Mouse (Mus musculus) intestine, embryonic 15.5 days (tissue): ENCODE measurements around the gene Otulin. TPM values are rescaled to one million over a fixed set of nuclear protein-coding genes. Genes with fewer than 3 reads are reported as not detected.

Experiments
- ATAC-seq: fragments of 200-750 bp; cut with Nextera tagmentation; 2 replicates; pipeline ENCODE4 v1.8.0; 2017; ENCODE audit warnings: moderate TSS enrichment, moderate library complexity
- H3K27ac ChIP-seq: fragments of 300-500 bp; sonication (generic); 2 replicates; pipeline ENCODE4 v1.5.1; 2015; ENCODE audit warnings: mild to moderate bottlenecking, inconsistent platforms
- H3K27me3 ChIP-seq: fragments of 300-500 bp; sonication (generic); replicated peaks from 2 replicates; pipeline ENCODE4 v1.6.1; 2015; ENCODE audit warnings: inconsistent platforms
- H3K36me3 ChIP-seq: fragments of 300-500 bp; sonication (generic); 2 replicates; pipeline ENCODE4 v1.6.1; 2015; ENCODE audit warnings: inconsistent platforms
- H3K4me1 ChIP-seq: fragments of 300-500 bp; sonication (generic); replicated peaks from 2 replicates; pipeline ENCODE4 v1.6.1; 2015; ENCODE audit warnings: inconsistent platforms
- H3K4me2 ChIP-seq: fragments of 300-500 bp; sonication (generic); replicated peaks from 2 replicates; pipeline ENCODE4 v1.6.1; 2015; ENCODE audit warnings: mild to moderate bottlenecking, inconsistent platforms
- H3K4me3 ChIP-seq: fragments of 300-500 bp; sonication (generic); replicated peaks from 2 replicates; pipeline ENCODE4 v1.5.1; 2015; ENCODE audit warnings: inconsistent platforms
- H3K9ac ChIP-seq: fragments of 300-500 bp; sonication (generic); 2 replicates; pipeline ENCODE4 v1.6.1; 2015; ENCODE audit warnings: inconsistent platforms
- H3K9me3 ChIP-seq: fragments of 300-500 bp; sonication (generic); 2 replicates; pipeline ENCODE4 v1.6.1; 2016; ENCODE audit warnings: inconsistent platforms
- WGBS: fragments of 180-500 bp; shearing (Covaris S2); methylation state at CpG from one replicate; pipeline ENCODE4 v1.1.7; 2015; 5-methylcytosine and 5-hydroxymethylcytosine counted together
- polyA plus RNA-seq: library from polyadenylated mRNA; unstranded; fragments of >200 nt; fragmentation: Nextera tagmentation; extraction: Ambion mirVana; gene quantifications from 2 replicates; pipeline ENCODE4 v1.2.1, GENCODE M21; 2015

Otulin gene
- polyA plus RNA-seq, 1 experiment from 2014 or later: 31.3 TPM

DNA sequence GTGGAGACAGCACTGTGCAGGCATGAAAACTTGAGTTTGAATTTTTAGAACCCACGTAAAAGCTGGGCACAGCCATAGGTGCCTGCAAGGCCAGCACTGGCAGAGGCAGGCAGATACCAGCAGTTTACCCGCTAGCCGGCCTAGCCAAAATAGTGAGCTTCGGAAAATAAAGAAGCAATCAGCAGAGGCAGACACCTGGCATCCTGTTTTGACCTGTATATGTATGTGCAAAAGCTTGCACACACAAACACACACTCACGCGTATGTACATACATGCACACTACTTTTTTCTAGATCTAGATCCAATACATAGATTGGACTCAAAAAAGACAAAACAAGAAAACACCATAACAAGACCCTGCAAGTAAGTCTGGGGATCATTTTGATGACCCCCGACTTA is 38.1 kb upstream of the Otulin start:
- 91% methylated on average over 7 of the region's 7 CpGs for WGBS
- no peaks in the 10 kb centered on the region for H3K9me3 ChIP-seq
- no peaks in the 10 kb centered on the region for H3K36me3 ChIP-seq
- no peaks in the 10 kb centered on the region for H3K27me3 ChIP-seq
- H3K4me3 ChIP-seq: no peak overlapping the region
- H3K27ac ChIP-seq: no peak overlapping the region
- no peak overlapping the region for H3K4me2 ChIP-seq
- 0 out of 2 replicates have a peak, but pooled peaks cover 4% of the 10 kb centered on the region for H3K4me1 ChIP-seq
- no peak for ATAC-seq
- H3K9ac ChIP-seq: no peak overlapping the region

DNA sequence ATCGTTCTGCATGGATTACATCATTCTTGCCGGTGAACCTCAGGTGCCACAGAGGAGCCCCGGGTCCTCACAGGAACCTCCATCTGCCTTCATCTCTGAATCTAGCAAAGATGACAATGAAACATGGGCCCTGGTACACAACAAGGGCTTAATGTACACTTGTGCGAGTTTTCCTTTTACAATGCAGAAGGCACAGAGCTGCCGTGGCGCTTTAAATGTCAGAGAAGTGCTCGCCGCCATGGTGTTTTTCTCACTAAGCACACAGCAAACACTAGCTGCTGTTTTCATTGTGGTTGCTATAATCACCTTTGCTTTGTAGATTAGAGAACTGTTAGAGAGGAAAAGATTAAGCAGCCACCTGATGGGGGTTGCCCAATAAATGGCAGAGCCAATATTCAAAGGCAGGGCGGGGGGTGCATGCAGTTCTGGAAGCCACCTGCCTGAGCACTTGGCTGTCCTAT is 37.5 kb upstream of the Otulin start:
- Histone ChIP-seq H3K27me3 (no peaks in the 10 kb centered on the region), H3K9ac (no peak overlapping the region), H3K27ac (no peak overlapping the region), H3K4me2 (no peak overlapping the region), H3K4me3 (no peak overlapping the region), H3K4me1 (0 out of 2 replicates have a peak, but pooled peaks cover 4% of the 10 kb centered on the region), H3K9me3 (no peaks in the 10 kb centered on the region), H3K36me3 (no peaks in the 10 kb centered on the region)
- no peak for ATAC-seq
- WGBS: 73% methylated on average over 9 of the region's 9 CpGs

DNA sequence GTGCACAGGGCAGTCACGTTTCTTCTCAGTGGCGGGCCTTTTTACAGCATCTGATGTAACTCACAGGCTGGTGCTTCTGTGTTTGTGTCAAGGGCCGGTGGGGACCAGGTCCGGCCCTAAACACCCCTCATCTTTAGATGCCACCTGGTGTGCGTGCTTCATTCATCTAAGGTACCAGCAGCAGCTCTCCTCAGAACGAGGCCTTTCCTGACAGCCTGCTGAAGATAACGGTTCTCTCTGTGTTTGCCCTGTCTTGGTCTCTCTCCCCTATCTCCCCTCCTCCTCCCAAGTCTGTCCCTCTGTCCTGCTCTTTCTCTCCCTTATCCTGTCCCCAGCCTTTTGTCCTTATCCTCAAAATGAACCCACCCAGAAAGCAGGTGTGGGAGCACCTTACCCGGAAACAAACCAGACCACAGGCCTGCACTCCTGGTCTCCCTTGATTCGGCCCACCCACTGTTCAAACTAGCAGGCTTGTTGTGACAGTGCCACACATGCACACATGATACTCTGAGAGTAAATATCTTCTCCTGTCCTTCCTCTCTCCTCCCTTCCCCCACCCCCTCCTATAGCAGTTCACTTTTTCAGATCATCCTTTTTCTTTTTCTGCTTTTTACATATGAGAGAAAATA is 36.5 kb upstream of the Otulin start:
- H3K9me3 ChIP-seq: no peaks in the 10 kb centered on the region
- WGBS: 68% methylated on average over 9 of the region's 9 CpGs
- H3K4me2 ChIP-seq: no peak overlapping the region
- 0 out of 2 replicates have a peak, but pooled peaks cover 4% of the 10 kb centered on the region for H3K4me1 ChIP-seq
- no peak overlapping the region for H3K4me3 ChIP-seq
- no peak overlapping the region for H3K27ac ChIP-seq
- H3K27me3 ChIP-seq: no peaks in the 10 kb centered on the region
- no peak for ATAC-seq
- H3K9ac ChIP-seq: no peak overlapping the region
- H3K36me3 ChIP-seq: no peaks in the 10 kb centered on the region

DNA sequence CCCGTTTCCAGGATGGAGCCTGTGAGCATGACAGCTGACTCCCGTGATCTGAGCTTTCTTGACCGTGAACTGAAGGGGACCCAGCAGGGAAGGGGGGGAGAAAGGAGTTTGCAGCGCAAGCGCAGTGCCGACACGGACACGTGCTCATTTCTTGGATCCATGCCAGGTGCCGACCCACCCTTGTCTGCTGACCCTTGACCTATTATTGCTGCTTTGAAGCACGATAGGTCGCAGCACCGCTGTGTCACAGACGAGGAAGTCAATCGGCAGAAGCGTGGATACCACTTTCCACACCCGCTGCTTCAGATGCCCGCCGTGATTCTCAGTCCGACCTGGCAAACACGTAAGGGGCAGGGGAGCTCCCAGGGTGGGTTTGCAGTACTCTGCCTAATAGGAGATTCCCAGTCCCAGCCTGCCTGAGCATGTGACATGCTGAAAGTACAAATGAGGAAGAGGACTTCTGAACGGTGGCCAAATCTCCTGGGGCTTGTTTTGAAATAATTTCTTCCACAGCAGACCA is 35.0 kb upstream of the Otulin start:
- Histone ChIP-seq H3K4me2 (peak overlapping the region; percentile 23), H3K9ac (no peak overlapping the region), H3K27me3 (no peaks in the 10 kb centered on the region), H3K27ac (no peak overlapping the region), H3K9me3 (no peaks in the 10 kb centered on the region), H3K36me3 (no peaks in the 10 kb centered on the region), H3K4me1 (0 out of 2 replicates have a peak, but pooled peaks cover 4% of the 10 kb centered on the region), H3K4me3 (no peak overlapping the region)
- peak; percentile 53; the same call in 1 of the 2 replicates for ATAC-seq
- 48% methylated on average over 21 of the region's 21 CpGs for WGBS

DNA sequence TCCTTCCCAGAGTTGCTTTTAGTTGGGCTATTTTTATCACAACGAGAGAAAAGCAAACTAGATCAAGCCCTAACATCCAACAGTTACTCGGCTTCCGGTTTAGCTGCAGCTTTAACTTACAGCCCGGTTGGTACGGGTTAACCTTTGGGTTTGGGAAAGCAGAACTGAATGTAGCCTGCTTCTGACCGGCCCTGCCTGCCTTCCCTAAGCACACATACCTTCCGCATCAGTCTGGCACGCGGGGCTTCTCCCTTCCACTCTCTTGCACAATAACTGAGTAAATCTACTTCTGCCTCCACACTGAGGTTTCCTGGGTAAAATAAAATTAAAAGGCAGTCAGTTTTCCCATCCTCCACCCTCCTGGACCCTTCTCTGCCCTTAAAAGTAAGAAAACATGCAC is 33.6 kb upstream of the Otulin start:
- no peak for ATAC-seq
- WGBS: 89% methylated on average over 9 of the region's 9 CpGs
- H3K36me3 ChIP-seq: no peaks in the 10 kb centered on the region
- no peak overlapping the region for H3K27ac ChIP-seq
- H3K27me3 ChIP-seq: no peaks in the 10 kb centered on the region
- H3K4me3 ChIP-seq: no peak overlapping the region
- 0 out of 2 replicates have a peak, but pooled peaks cover 4% of the 10 kb centered on the region for H3K4me1 ChIP-seq
- H3K4me2 ChIP-seq: no peak overlapping the region
- H3K9ac ChIP-seq: no peak overlapping the region
- H3K9me3 ChIP-seq: no peaks in the 10 kb centered on the region

DNA sequence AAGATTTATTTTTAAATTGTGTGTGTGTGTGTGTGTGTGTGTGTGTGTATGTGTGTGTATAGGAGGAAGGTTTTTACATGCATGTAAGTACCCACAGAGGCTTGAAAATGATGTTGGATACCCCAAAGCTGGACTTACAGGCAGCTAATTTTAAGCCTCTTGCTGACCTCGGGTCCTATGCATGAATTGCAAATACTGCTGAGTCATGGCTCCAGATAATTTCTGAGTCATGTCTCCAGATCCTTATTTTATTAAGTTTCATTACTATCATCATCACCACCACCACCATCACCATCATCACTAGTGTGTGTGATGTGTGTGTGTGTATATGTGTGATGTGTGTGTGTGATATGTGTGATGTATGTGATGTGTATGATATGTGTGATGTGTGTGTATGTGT is 32.2 kb upstream of the Otulin start:
- H3K4me2 ChIP-seq: no peak overlapping the region
- H3K27ac ChIP-seq: no peak overlapping the region
- WGBS: 67% methylated on average over 1 of the region's 1 CpGs
- no peak overlapping the region for H3K4me3 ChIP-seq
- H3K36me3 ChIP-seq: no peaks in the 10 kb centered on the region
- no peak overlapping the region for H3K9ac ChIP-seq
- H3K27me3 ChIP-seq: no peaks in the 10 kb centered on the region
- no peaks in the 10 kb centered on the region for H3K9me3 ChIP-seq
- ATAC-seq: no peak
- H3K4me1 ChIP-seq: 0 out of 2 replicates have a peak, but pooled peaks cover 4% of the 10 kb centered on the region

DNA sequence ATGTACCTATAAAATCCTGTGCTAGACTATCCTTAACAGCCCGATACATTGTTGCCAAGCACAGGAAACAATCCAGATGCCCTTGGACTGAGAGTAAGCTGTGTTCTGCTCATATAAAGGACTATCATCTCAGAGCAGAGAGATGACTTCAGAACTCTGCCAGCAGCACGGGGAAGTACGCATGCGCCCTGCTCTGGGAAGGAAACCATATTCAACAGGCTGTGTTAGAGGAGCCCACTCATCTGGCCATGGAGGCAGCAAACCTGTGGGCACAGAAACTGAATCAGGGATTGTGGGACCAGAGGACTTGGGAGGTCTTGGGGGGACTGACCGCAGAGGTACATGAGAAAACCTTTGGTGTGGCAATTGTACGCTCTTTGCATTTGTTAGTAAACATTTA is 31.2 kb upstream of the Otulin start:
- no peak overlapping the region for H3K27ac ChIP-seq
- no peaks in the 10 kb centered on the region for H3K27me3 ChIP-seq
- 0 out of 2 replicates have a peak, but pooled peaks cover 4% of the 10 kb centered on the region for H3K4me1 ChIP-seq
- no peak overlapping the region for H3K9ac ChIP-seq
- no peak overlapping the region for H3K4me2 ChIP-seq
- no peaks in the 10 kb centered on the region for H3K36me3 ChIP-seq
- no peak for ATAC-seq
- H3K9me3 ChIP-seq: no peaks in the 10 kb centered on the region
- 87% methylated on average over 6 of the region's 6 CpGs for WGBS
- H3K4me3 ChIP-seq: no peak overlapping the region

DNA sequence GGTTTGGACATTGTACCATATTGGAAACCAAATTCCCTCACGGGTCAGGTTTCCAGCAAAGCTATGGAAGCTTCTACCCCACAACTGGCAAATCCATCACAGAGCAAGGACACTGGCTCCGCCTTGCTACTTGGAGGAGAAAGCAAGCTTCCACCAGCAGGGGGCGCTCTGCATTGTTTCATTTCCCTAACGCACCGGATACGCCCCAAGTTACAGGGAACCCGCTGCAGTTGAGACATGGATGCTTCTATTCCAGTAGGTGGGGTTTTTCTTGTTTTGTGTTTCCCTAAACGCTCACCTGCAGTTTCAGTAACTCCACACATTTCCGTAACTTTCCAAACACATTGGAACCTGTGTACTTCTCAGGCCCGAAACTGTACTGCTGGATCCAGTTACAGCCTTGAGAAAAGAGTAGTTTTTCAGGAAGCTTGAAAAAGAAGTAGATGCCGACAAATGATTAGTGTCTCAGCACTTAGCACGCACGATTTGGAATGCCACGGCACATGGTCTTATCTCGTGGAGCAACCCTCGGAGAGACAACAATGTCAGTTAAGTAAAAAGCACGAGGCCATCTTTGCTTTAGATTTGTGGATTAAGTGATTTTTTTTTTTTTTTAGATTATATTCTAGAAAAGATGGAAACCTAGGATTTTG is 29.2 kb upstream of the Otulin start:
- Histone ChIP-seq H3K27me3 (no peaks in the 10 kb centered on the region), H3K4me2 (no peak overlapping the region), H3K27ac (no peak overlapping the region), H3K4me1 (no peaks in the 10 kb centered on the region), H3K36me3 (no peaks in the 10 kb centered on the region), H3K4me3 (no peak overlapping the region), H3K9me3 (no peaks in the 10 kb centered on the region), H3K9ac (no peak overlapping the region)
- ATAC-seq: peak; percentile 62
- WGBS: 42% methylated on average over 17 of the region's 17 CpGs

DNA sequence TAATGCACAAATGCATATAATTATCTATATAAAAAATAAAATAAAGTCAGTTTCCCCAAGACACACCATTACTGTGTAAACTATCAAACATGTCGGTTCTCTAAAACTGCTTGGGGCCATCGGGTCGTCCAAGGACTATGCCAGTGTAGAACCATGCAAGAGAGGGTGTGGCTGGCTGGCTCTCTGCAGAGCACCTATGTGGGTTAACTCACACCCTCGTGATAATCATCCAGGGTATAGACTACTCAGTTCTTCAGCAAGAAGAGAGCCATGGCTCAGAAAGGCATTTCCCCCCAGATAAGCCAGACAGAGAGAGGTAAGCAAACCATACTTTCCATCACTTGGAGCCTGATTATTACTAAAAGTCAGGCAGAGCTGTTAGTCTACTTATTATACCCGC is 28.6 kb upstream of the Otulin start:
- Histone ChIP-seq H3K9me3 (no peaks in the 10 kb centered on the region), H3K4me1 (no peaks in the 10 kb centered on the region), H3K4me2 (no peak overlapping the region), H3K9ac (no peak overlapping the region), H3K27ac (no peak overlapping the region), H3K4me3 (no peak overlapping the region), H3K36me3 (no peaks in the 10 kb centered on the region), H3K27me3 (no peaks in the 10 kb centered on the region)
- ATAC-seq: no peak
- WGBS: 81% methylated on average over 5 of the region's 5 CpGs

DNA sequence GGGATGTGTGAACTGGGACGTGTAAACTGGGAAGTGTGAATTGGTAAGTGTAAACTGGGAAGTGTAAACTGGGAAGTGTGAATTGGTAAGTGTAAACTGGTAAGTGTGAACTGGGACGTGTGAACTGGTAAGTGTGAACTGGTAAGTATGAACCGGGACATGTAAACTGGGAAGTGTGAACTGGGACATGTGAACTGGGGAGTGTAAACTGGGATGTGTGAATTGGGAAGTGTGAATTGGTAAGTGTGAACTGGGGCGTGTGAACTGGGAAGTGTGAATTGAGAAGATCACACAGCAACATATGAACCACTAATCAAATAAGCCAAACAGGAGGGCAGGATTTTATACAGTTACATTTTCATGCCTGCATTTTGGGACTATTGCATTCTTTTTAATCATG is 27.9 kb upstream of the Otulin start:
- Histone ChIP-seq H3K4me2 (no peak overlapping the region), H3K9me3 (no peaks in the 10 kb centered on the region), H3K4me3 (no peak overlapping the region), H3K27ac (no peak overlapping the region), H3K27me3 (no peaks in the 10 kb centered on the region), H3K9ac (no peak overlapping the region), H3K4me1 (no peaks in the 10 kb centered on the region), H3K36me3 (no peaks in the 10 kb centered on the region)
- 90% methylated on average over 4 of the region's 4 CpGs for WGBS
- ATAC-seq: no peak

DNA sequence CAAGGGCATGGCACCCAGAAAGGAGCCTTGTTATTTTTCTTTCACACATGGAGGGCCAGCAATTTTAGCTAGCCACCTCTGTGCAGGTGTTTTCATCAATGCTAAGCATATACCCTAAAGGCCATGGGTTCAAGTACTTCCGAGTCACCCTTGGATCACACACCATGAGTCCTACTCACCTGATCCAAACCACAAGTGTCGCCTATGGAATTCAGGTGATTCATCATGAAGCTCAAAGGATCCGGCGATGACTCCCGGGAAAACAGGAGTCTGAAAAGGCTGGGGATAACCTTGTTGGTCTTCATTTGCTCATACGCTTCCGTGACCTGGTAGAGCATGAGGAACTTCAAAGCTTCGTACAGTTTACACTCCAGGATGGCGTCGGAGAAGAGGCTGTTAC is 27.4 kb upstream of the Otulin start:
- WGBS: 94% methylated on average over 10 of the region's 10 CpGs
- Histone ChIP-seq H3K9me3 (no peaks in the 10 kb centered on the region), H3K4me3 (no peak overlapping the region), H3K9ac (no peak overlapping the region), H3K27me3 (no peaks in the 10 kb centered on the region), H3K4me1 (no peaks in the 10 kb centered on the region), H3K4me2 (no peak overlapping the region), H3K36me3 (no peaks in the 10 kb centered on the region), H3K27ac (no peak overlapping the region)
- no peak for ATAC-seq

DNA sequence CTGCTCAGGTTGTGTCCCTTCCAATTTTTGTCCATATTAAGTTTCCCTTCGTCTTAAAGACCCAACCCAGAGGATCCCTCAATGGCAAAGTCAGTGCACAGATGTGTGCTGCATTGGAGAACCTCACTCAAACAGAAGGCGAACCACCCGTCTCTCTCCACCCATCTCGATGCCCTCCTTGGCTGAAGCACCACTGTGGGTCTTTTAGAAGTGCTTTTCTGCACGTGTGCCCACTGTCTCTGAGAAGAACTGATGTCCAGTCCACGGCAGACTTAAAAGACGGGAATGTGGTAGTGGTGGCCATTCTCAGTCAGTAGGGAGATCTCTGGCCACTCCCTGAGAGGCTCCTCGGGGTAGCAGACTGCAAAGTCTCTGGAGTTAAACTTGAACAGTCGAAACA is 26.1 kb upstream of the Otulin start:
- 80% methylated on average over 9 of the region's 9 CpGs for WGBS
- ATAC-seq: no peak

DNA sequence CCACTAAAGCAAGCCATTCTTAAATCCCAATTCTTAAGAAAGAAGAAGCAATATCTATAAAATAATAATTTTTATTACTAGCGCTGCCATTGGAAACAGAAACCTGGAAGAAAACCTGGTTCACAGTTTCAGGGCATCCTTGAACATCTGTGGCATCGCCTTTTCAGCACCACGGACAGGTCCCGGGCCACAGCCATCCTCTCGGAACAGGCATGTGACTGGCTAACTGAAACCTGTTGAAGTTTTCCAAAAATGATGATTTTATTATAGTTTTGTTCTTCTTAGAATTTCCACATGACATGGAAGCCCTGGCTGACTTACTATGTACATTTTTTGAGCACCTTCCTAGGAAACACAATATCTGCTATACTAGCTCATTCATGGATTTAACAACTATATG is 24.5 kb upstream of the Otulin start:
- no peaks in the 10 kb centered on the region for H3K27me3 ChIP-seq
- H3K27ac ChIP-seq: no peak overlapping the region
- no peaks in the 10 kb centered on the region for H3K4me1 ChIP-seq
- WGBS: 16% methylated on average over 5 of the region's 5 CpGs
- no peaks in the 10 kb centered on the region for H3K36me3 ChIP-seq
- H3K9ac ChIP-seq: no peak overlapping the region
- no peak for ATAC-seq
- H3K4me2 ChIP-seq: no peak overlapping the region
- H3K4me3 ChIP-seq: no peak overlapping the region
- no peaks in the 10 kb centered on the region for H3K9me3 ChIP-seq

More for the DNA sequence above, 26.1 kb upstream of the Otulin start:
- no peak overlapping the region for H3K9ac ChIP-seq
- no peaks in the 10 kb centered on the region for H3K27me3 ChIP-seq
- no peak overlapping the region for H3K4me2 ChIP-seq
- H3K4me3 ChIP-seq: no peak overlapping the region
- H3K4me1 ChIP-seq: no peaks in the 10 kb centered on the region
- H3K9me3 ChIP-seq: no peaks in the 10 kb centered on the region
- H3K36me3 ChIP-seq: no peaks in the 10 kb centered on the region
- no peak overlapping the region for H3K27ac ChIP-seq
